Mouse (Mus musculus): ENCODE data around the gene Ccdc6.

- TF ChIP-seq MYB (IDR thresholded peaks at IDR 0.05; ENCODE audit: low read depth, low read length) (no peak), MEF2A (IDR thresholded peaks at IDR 0.05; ENCODE audit: extremely low read depth, insufficient replicate concordance, low read depth, low read length, poor library complexity, severe bottlenecking) (no peak), POLR2A (IDR thresholded peaks at IDR 0.05; ENCODE audit: control insufficient read depth in 1 of 2, insufficient read depth in 1 of 2, low read depth in 1 of 2, low read length in 2 of 2, poor library complexity in 1 of 2) (no peak), BHLHE40 (IDR thresholded peaks at IDR 0.05; ENCODE audit: borderline replicate concordance, low read depth, low read length) (no peak), CTCF (IDR thresholded peaks at IDR 0.05 in 2 of 3, conservative IDR thresholded peaks at IDR 0.05 in 1 of 3; ENCODE audit: control insufficient read depth in 1 of 3, insufficient read depth in 1 of 3, low read depth in 2 of 3, low read length in 3 of 3, poor library complexity in 1 of 3, severe bottlenecking in 1 of 3) (no peak), ELF1 (IDR thresholded peaks at IDR 0.05; ENCODE audit: low read depth, low read length) (no peak), RCOR1 (IDR thresholded peaks at IDR 0.05; ENCODE audit: low read depth, low read length) (no peak), UBTF (IDR thresholded peaks at IDR 0.05; ENCODE audit: borderline replicate concordance, insufficient read depth, low read depth, low read length) (no peak), RAD21 (IDR thresholded peaks at IDR 0.05; ENCODE audit: low read depth, low read length) (no peak), ZC3H11A (IDR thresholded peaks at IDR 0.05; ENCODE audit: low read depth, low read length) (no peak), HCFC1 (IDR thresholded peaks at IDR 0.05; ENCODE audit: low read depth, low read length) (no peak), ZNF384 (IDR thresholded peaks at IDR 0.05; ENCODE audit: low read depth, low read length) (no peak)
Measured at GRCm38 (mm10) chr10:70198012-70198411, 101.1 kb downstream of the Ccdc6 start.
